Mouse (Mus musculus) heart, adult 2 months (tissue): ENCODE results near the gene Nectin4. TPM values are rescaled to one million over a fixed set of nuclear protein-coding genes. Genes with fewer than 3 reads are reported as not detected.

Experiments
- DNase-seq, 2 experiments: peaks; one replicate each; pipeline ENCODE4 v3.0.0; 2021
- H3K27ac ChIP-seq: fragments of 200-600 bp; 2 replicates; pipeline ENCODE4 v1.8.1; 2022
- H3K27me3 ChIP-seq: fragments of 200-500 bp; 2 replicates; pipeline ENCODE4 v1.6.1; 2012; ENCODE audit warnings: mild to moderate bottlenecking, low read length, inconsistent platforms, mixed read lengths; ENCODE audit not compliant: control insufficient read depth, insufficient read depth
- H3K36me3 ChIP-seq: fragments of 200-500 bp; 2 replicates; pipeline ENCODE4 v1.6.1; 2012; ENCODE audit warnings: low read length, inconsistent platforms; ENCODE audit not compliant: control insufficient read depth, insufficient read depth
- H3K4me1 ChIP-seq: fragments of 200-500 bp; 2 replicates; pipeline ENCODE4 v1.6.1; 2011; ENCODE audit warnings: low read length; ENCODE audit not compliant: control insufficient read depth, insufficient read depth
- H3K4me3 ChIP-seq: fragments of 200-600 bp; 2 replicates; pipeline ENCODE4 v1.8.1; 2022
- H3K79me2 ChIP-seq: fragments of 200-500 bp; replicated peaks from 2 replicates; pipeline ENCODE4 v1.6.1; 2012; ENCODE audit warnings: mild to moderate bottlenecking, inconsistent platforms, low read length, moderate library complexity, mixed read lengths; ENCODE audit not compliant: control insufficient read depth, insufficient read depth
- H3K9ac ChIP-seq: fragments of 200-500 bp; 2 replicates; pipeline ENCODE4 v1.6.1; 2012; ENCODE audit warnings: low read depth, mild to moderate bottlenecking, control low read depth, inconsistent platforms, low read length, mixed read lengths
- CTCF ChIP-seq: fragments of 200-600 bp; IDR thresholded peaks from 2 replicates; pipeline ENCODE4 v1.8.1; 2022; ENCODE audit warnings: antibody characterized with exemption, mild to moderate bottlenecking, moderate library complexity
- EP300 ChIP-seq: fragments of 200-500 bp; IDR thresholded peaks from 2 replicates; pipeline ENCODE4 v1.6.1; 2011; ENCODE audit warnings: low read depth, low read length, control low read depth; ENCODE audit not compliant: insufficient read depth
- POLR2A ChIP-seq: fragments of 200-500 bp; IDR thresholded peaks from 2 replicates; pipeline ENCODE4 v1.6.1; 2011; ENCODE audit warnings: mild to moderate bottlenecking, low read depth, low read length, control low read depth; ENCODE audit not compliant: insufficient read depth
- WGBS: fragments of 180-500 bp; shearing (Covaris S2); methylation state at CpG from one replicate; pipeline ENCODE4 v1.1.7; 2018; 5-methylcytosine and 5-hydroxymethylcytosine counted together
- intact Hi-C: fragments of 180-260 bp; cut with DNase I; formaldehyde crosslinking; loops from one replicate; pipeline ENCODE4 v1.15.1; 2025
- polyA plus RNA-seq: library from polyadenylated mRNA; depleted of rRNA; stranded (reverse); fragments of >200 nt; gene quantifications from 2 replicates; pipeline ENCODE4 v1.2.3, GENCODE M21; 2012
- total RNA-seq, 2 experiments: library from RNA; stranded (reverse); gene quantifications; 2 replicates each; pipeline ENCODE4 v1.2.3; 2021

Nectin4 gene
- total and polyA plus RNA-seq, 3 experiments: 0.13 to 0.23 (median 0.21) TPM

GRCm38 (mm10) chr1:171419905-171420304, 50.0 kb downstream of the Nectin4 start:
- intact Hi-C loops: no loop called here
- H3K79me2 ChIP-seq: no peaks in the 10 kb centered on the region
- DNase-seq: no peak
- no peaks in the 10 kb centered on the region; the same call in 1 of the 2 replicates for H3K36me3 ChIP-seq
- TF ChIP-seq POLR2A: no peak
- no peak for TF ChIP-seq CTCF
- no peak for TF ChIP-seq EP300
- no peaks in the 10 kb centered on the region for H3K4me1 ChIP-seq
- H3K27me3 ChIP-seq: no peaks in the 10 kb centered on the region
- WGBS: 93% methylated on average over 5 of the region's 5 CpGs
- no peak overlapping the region for H3K27ac ChIP-seq
- no peak overlapping the region for H3K9ac ChIP-seq
- no peak overlapping the region for H3K4me3 ChIP-seq

- DNase-seq: no peak
- TF ChIP-seq EP300: no peak
- no peak for TF ChIP-seq CTCF
- no peak for TF ChIP-seq POLR2A
- Histone ChIP-seq H3K9ac (no peak overlapping the region), H3K27me3 (no peaks in the 10 kb centered on the region), H3K27ac (no peak overlapping the region), H3K4me3 (no peak overlapping the region), H3K36me3 (no peaks in the 10 kb centered on the region; the same call in 1 of the 2 replicates), H3K79me2 (no peaks in the 10 kb centered on the region), H3K4me1 (peaks cover 3% of the 10 kb centered on the region; the same call in 1 of the 2 replicates)
- intact Hi-C loops: no loop called here
- 77% methylated on average over 8 of the region's 8 CpGs for WGBS
Observed at GRCm38 (mm10) chr1:171422504-171423095, 52.7 kb downstream of the Nectin4 start.

- Histone ChIP-seq H3K4me3 (no peak overlapping the region), H3K9ac (no peak overlapping the region), H3K27ac (peak overlapping the region; percentile 4; the same call in 1 of the 2 replicates), H3K79me2 (no peaks in the 10 kb centered on the region), H3K27me3 (no peaks in the 10 kb centered on the region), H3K36me3 (no peaks in the 10 kb centered on the region; the same call in 1 of the 2 replicates), H3K4me1 (peaks cover 3% of the 10 kb centered on the region; the same call in 1 of the 2 replicates)
- intact Hi-C loops: no loop called here
- 27% methylated on average over 5 of the region's 5 CpGs for WGBS
- DNase-seq: no peak
- TF ChIP-seq CTCF (no peak), EP300 (no peak)
Observed at GRCm38 (mm10) chr1:171424638-171425037, 54.7 kb downstream of the Nectin4 start.

GRCm38 (mm10) chr1:171425126-171425525, 55.2 kb downstream of the Nectin4 start:
- WGBS: 35% methylated on average over 4 of the region's 4 CpGs
- intact Hi-C loops: no loop called here
- no peak for TF ChIP-seq POLR2A
- no peak for TF ChIP-seq CTCF
- TF ChIP-seq EP300: 0 out of 2 replicates have a peak, but pooled peaks have one; percentile 28

GRCm38 (mm10) chr1:171432158-171432557, 62.3 kb downstream of the Nectin4 start:
- WGBS: 66% methylated on average over 5 of the region's 5 CpGs

More at GRCm38 (mm10) chr1:171425126-171425525, 55.2 kb downstream of the Nectin4 start:
- no peak overlapping the region for H3K4me3 ChIP-seq
- H3K36me3 ChIP-seq: no peaks in the 10 kb centered on the region; the same call in 1 of the 2 replicates
- H3K4me1 ChIP-seq: peaks cover 3% of the 10 kb centered on the region; the same call in 1 of the 2 replicates
- H3K27ac ChIP-seq: peak overlapping the region; percentile 4; the same call in 1 of the 2 replicates
- H3K27me3 ChIP-seq: no peaks in the 10 kb centered on the region
- peak in 1 of 2 experiments; percentile 40 for DNase-seq
- H3K79me2 ChIP-seq: no peaks in the 10 kb centered on the region
- no peak overlapping the region for H3K9ac ChIP-seq

GRCm38 (mm10) chr1:171435288-171435814, 65.5 kb downstream of the Nectin4 start:
- Histone ChIP-seq H3K36me3 (no peaks in the 10 kb centered on the region; the same call in 1 of the 2 replicates), H3K79me2 (no peaks in the 10 kb centered on the region), H3K4me1 (peaks cover 4% of the 10 kb centered on the region), H3K9ac (no peak overlapping the region), H3K27ac (no peak overlapping the region), H3K27me3 (no peaks in the 10 kb centered on the region), H3K4me3 (no peak overlapping the region)
- no peak for DNase-seq
- TF ChIP-seq EP300: no peak
- no peak for TF ChIP-seq POLR2A
- no peak for TF ChIP-seq CTCF
- intact Hi-C loops: loop anchor here (5.0 kb wide), 1 partner anchor 37 kb away; no protein-coding TSS in a partner anchor
- WGBS: 62% methylated on average over 7 of the region's 7 CpGs

More at GRCm38 (mm10) chr1:171432158-171432557, 62.3 kb downstream of the Nectin4 start:
- H3K9ac ChIP-seq: no peak overlapping the region
- TF ChIP-seq CTCF (no peak), POLR2A (no peak), EP300 (no peak)
- intact Hi-C loops: no loop called here
- H3K4me1 ChIP-seq: peaks cover 2% of the 10 kb centered on the region
- no peak overlapping the region for H3K4me3 ChIP-seq
- no peaks in the 10 kb centered on the region for H3K27me3 ChIP-seq
- no peaks in the 10 kb centered on the region for H3K79me2 ChIP-seq
- no peaks in the 10 kb centered on the region for H3K36me3 ChIP-seq
- H3K27ac ChIP-seq: no peak overlapping the region
- DNase-seq: no peak
